ENCODE assay signal across 15 mouse cellular contexts in genomic region chr8:114684046-114684702, GRCm38 (mm10).
DNase-seq lines count a peak whose midpoint lies in the region; ATAC-seq and TF ChIP-seq lines count a peak whose summit lies in the region.
"Had no signal": no experiment of that assay in that cellular context is flagged by ENCODE, and none has a peak within 500 bp of the region (broad histone marks: within the 10 kb centered on the region; RNA-seq: fewer than 3 reads in every experiment).

No protein-coding gene starts in this region.

- WGBS in embryonic facial prominence, embryonic 13.5 days, result 74% methylated on average over 11 of the region's 11 CpGs
- WGBS in embryonic facial prominence, embryonic 10.5 days, result 88% methylated on average over 11 of the region's 11 CpGs
- 40% methylated on average over 11 of the region's 11 CpGs for WGBS in intestine, embryonic 15.5 days
- 81% methylated on average over 11 of the region's 11 CpGs for WGBS in hindbrain, embryonic 16.5 days

- H3K4me1 ChIP-seq in embryonic facial prominence, embryonic 13.5 days, result peaks cover 16% of the 10 kb centered on the region
- H3K4me1 ChIP-seq in embryonic facial prominence, embryonic 10.5 days, result 0 out of 2 replicates have a peak, but pooled peaks cover 6% of the 10 kb centered on the region
- H3K4me1 ChIP-seq in intestine, embryonic 15.5 days (replicated peaks), result peaks cover 18% of the 10 kb centered on the region
- no peaks in the 10 kb centered on the region for H3K4me1 ChIP-seq in hindbrain, embryonic 16.5 days (ENCODE audit: control insufficient read depth, insufficient read depth, low read depth, low read length)

- peaks cover 7% of the 10 kb centered on the region; the same call in 1 of the 2 replicates for H3K27me3 ChIP-seq in embryonic facial prominence, embryonic 13.5 days
- no peaks in the 10 kb centered on the region for H3K27me3 ChIP-seq in embryonic facial prominence, embryonic 10.5 days (replicated peaks; ENCODE audit: low read depth, poor library complexity, severe bottlenecking)
- H3K27me3 ChIP-seq in intestine, embryonic 15.5 days (replicated peaks), result no peaks in the 10 kb centered on the region
- H3K27me3 ChIP-seq in hindbrain, embryonic 16.5 days (replicated peaks; ENCODE audit: control insufficient read depth, insufficient read depth, low read length), result no peaks in the 10 kb centered on the region
- H3K27me3 ChIP-seq: hindbrain, embryonic 15.5 days; neural tube, embryonic 13.5 days had no signal

- no peak for TF ChIP-seq CTCF in layer of hippocampus, adult 2 months (conservative IDR thresholded peaks at IDR 0.05)

- ATAC-seq in embryonic facial prominence, embryonic 13.5 days (ENCODE audit: insufficient number of reproducible peaks, insufficient read depth, low FRiP score, low TSS enrichment, low read depth), result no peak
- no peak for ATAC-seq in intestine, embryonic 15.5 days
- ATAC-seq in hindbrain, embryonic 16.5 days, result no peak

- DNase-seq in embryonic facial prominence, embryonic 10.5 days (ENCODE audit: low spot score), result no peak
- peak; percentile 33 for DNase-seq in layer of hippocampus, adult 9-11 months
- DNase-seq in layer of hippocampus, adult 2 months (ENCODE audit: low spot score in 2 of 2), result no peak
- DNase-seq in skeletal muscle tissue, adult 2 months (ENCODE audit: low read depth, low spot score), result peak; percentile 74
- DNase-seq in ovary, adult 18-20 months (ENCODE audit: low spot score), result no peak
- DNase-seq: adrenal gland, adult 8-10 months; gastrocnemius, postnatal 14 days; liver; right cerebral cortex, postnatal 25 days had no signal

- no peaks in the 10 kb centered on the region for H3K9me3 ChIP-seq in embryonic facial prominence, embryonic 13.5 days
- H3K9me3 ChIP-seq in embryonic facial prominence, embryonic 10.5 days, result no peaks in the 10 kb centered on the region
- H3K9me3 ChIP-seq in intestine, embryonic 15.5 days, result no peaks in the 10 kb centered on the region
- H3K9me3 ChIP-seq in hindbrain, embryonic 16.5 days (ENCODE audit: control insufficient read depth, low read length), result no peaks in the 10 kb centered on the region
- H3K9me3 ChIP-seq: hindbrain, embryonic 15.5 days; neural tube, embryonic 13.5 days had no signal

- H3K9ac ChIP-seq in embryonic facial prominence, embryonic 13.5 days, result no peak overlapping the region
- no peak overlapping the region for H3K9ac ChIP-seq in intestine, embryonic 15.5 days
- no peak overlapping the region for H3K9ac ChIP-seq in hindbrain, embryonic 16.5 days (ENCODE audit: low read depth, low read length)
- H3K9ac ChIP-seq: hindbrain, embryonic 15.5 days; neural tube, embryonic 13.5 days had no signal

- no peak overlapping the region for H3K4me3 ChIP-seq in embryonic facial prominence, embryonic 13.5 days
- no peak overlapping the region for H3K4me3 ChIP-seq in embryonic facial prominence, embryonic 10.5 days
- H3K4me3 ChIP-seq in layer of hippocampus, adult 2 months, result no peak overlapping the region
- no peak overlapping the region for H3K4me3 ChIP-seq in intestine, embryonic 15.5 days (replicated peaks)
- no peak overlapping the region for H3K4me3 ChIP-seq in hindbrain, embryonic 16.5 days (ENCODE audit: low read length)
- H3K4me3 ChIP-seq: hindbrain, embryonic 15.5 days; neural tube, embryonic 13.5 days had no signal

- peak overlapping the region; percentile 72 for H3K27ac ChIP-seq in embryonic facial prominence, embryonic 13.5 days
- no peak overlapping the region for H3K27ac ChIP-seq in embryonic facial prominence, embryonic 10.5 days (replicated peaks)
- H3K27ac ChIP-seq in layer of hippocampus, adult 2 months, result no peak overlapping the region; the same call in 1 of the 2 replicates
- peak overlapping the region; percentile 69 for H3K27ac ChIP-seq in intestine, embryonic 15.5 days
- no peak overlapping the region for H3K27ac ChIP-seq in hindbrain, embryonic 16.5 days (ENCODE audit: low read depth, low read length)
- H3K27ac ChIP-seq: hindbrain, embryonic 15.5 days; neural tube, embryonic 13.5 days had no signal

- no peak overlapping the region for H3K4me2 ChIP-seq in embryonic facial prominence, embryonic 13.5 days
- H3K4me2 ChIP-seq in intestine, embryonic 15.5 days (replicated peaks), result no peak overlapping the region
- H3K4me2 ChIP-seq in hindbrain, embryonic 16.5 days (ENCODE audit: low read length), result no peak overlapping the region
- H3K4me2 ChIP-seq: hindbrain, embryonic 15.5 days; midbrain, embryonic 11.5 days; neural tube, embryonic 13.5 days had no signal

- H3K36me3 ChIP-seq in embryonic facial prominence, embryonic 13.5 days, result no peaks in the 10 kb centered on the region
- no peaks in the 10 kb centered on the region for H3K36me3 ChIP-seq in embryonic facial prominence, embryonic 10.5 days (replicated peaks)
- no peaks in the 10 kb centered on the region for H3K36me3 ChIP-seq in intestine, embryonic 15.5 days
- no peaks in the 10 kb centered on the region for H3K36me3 ChIP-seq in hindbrain, embryonic 16.5 days (ENCODE audit: control insufficient read depth, insufficient read depth, low read length)
- H3K36me3 ChIP-seq: hindbrain, embryonic 15.5 days; neural tube, embryonic 13.5 days had no signal

Comparison
In these comparisons a context has a peak if more than half of its experiments do, and no peak if none do; other contexts are left out.
1. H3K27ac ChIP-seq: peak in embryonic facial prominence, embryonic 13.5 days (single experiment) and intestine, embryonic 15.5 days (single experiment); none in embryonic facial prominence, embryonic 10.5 days (single experiment), layer of hippocampus, adult 2 months (single experiment) and hindbrain, embryonic 16.5 days (single experiment).
2. DNase-seq: peak in layer of hippocampus, adult 9-11 months (single experiment) and skeletal muscle tissue, adult 2 months (single experiment); none in embryonic facial prominence, embryonic 10.5 days (single experiment), layer of hippocampus, adult 2 months (0 of 2) and ovary, adult 18-20 months (single experiment).